Mouse (Mus musculus) spleen, adult 2 months (tissue): ENCODE results near the gene Pitpnc1.

Experiments
- CTCF ChIP-seq: fragments of 200-500 bp; IDR thresholded peaks from 2 replicates; pipeline ENCODE4 v1.5.1; 2011; ENCODE audit warnings: mild to moderate bottlenecking, inconsistent platforms; ENCODE audit not compliant: insufficient read depth, insufficient read length, insufficient replicate concordance; ENCODE audit errors: extremely low read depth
- POLR2A ChIP-seq: fragments of 200-500 bp; IDR thresholded peaks from 2 replicates; pipeline ENCODE4 v1.6.1; 2011; ENCODE audit warnings: low read depth, low read length, inconsistent platforms

DNA sequence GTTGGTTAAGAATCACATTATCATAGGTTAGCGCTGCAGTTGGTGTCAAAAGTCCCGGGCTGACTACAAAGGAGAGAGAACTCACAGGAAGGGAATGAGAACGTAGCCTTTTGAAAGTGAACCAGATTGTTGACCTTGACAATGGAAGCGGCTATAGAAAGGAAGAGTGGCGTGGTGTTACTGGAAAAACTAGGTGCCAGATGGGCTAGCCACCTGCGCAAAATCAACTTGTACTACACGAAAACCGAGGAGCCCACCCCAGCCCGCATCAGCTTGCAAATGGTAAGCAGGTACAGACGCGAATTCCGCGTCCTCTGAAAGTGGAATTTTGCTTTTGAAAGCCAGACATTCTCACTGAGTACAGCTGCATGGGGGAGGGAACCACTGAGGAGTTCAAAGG lies 260.7 kb downstream of the Pitpnc1 start:
- TF ChIP-seq CTCF (no peak), POLR2A (no peak)
